Mouse (Mus musculus): Measurements from ENCODE around the gene Syncrip.

GRCm38 (mm10) chr9:88523335-88523668 lies 40.9 kb upstream of the Syncrip start:
- TF ChIP-seq TAL1 (IDR thresholded peaks at IDR 0.05; ENCODE audit: low read length): no peak
- TF ChIP-seq GATA1 (IDR thresholded peaks at IDR 0.05; ENCODE audit: low read length): no peak
